Mouse (Mus musculus) 3T3-L1 (cell line): ENCODE measurements around the gene 4931428F04Rik.

Experiments
- DNase-seq: peaks from one replicate; pipeline ENCODE4 v3.0.0-alpha.2; 2015; ENCODE audit warnings: low read depth, low spot score

4931428F04Rik gene

DNA sequence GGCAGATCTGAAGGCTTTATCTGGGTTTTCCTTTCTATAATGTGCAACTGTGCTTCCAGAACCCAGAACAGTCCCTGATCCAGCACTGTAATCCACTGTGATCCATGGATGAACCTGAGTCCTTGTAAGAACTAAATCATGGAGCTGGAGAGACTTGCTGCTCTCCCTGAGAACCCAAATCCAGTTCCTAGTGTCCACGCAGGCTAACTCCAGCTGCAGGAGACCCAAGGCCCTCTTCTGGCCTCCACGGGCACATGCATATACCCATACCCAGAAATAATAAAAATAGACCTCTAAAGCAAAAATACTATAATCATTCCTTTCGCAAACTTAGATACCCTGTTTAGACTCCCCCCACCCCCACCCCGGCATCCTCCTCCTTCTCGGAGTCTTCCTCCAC, 1.4 kb downstream of the 4931428F04Rik start:
- peak; percentile 72 for DNase-seq

DNA sequence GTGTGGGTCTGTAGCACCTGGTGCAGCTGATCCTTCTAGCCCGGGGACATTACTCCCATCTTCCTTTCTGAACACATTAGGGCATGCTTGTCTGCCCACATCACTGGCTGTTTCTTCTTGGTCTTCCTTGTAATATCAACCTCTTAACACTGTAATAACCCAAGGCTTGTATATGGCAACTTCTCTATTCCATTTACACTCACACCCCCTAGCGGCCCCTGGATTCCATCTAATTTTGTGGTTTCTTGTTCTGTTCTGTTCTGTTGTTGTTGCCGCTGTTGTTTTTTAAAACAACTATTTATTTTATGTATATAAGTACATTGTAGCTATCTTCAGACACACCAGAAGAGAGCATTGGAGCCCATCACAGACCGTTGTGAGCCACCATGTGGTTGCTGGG, 2.8 kb downstream of the 4931428F04Rik start:
- peak; percentile 61 for DNase-seq

DNA sequence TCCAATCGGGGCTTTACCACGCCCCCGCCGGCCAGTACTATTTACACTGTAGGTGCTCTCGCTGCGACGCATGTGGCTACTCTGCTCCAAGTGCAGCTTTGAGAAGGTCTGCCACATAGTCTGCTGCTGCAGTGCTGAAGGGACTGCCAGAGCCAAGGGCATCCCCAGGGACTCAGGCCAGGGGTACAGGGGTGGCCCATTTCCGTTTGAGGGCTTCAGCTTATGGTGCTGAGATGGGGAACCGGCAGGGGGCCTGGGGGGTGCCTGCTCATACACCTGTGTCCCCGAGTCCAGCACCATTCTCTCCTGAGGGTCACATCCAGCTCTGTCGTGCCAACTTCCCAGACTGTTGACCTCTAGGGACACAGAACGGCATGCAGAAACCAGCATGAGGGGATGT, 4.2 kb downstream of the 4931428F04Rik start:
- DNase-seq = no peak

- peak; percentile 45 for DNase-seq
Measured at GRCm38 (mm10) chr8:105283074-105283473, 6.6 kb downstream of the 4931428F04Rik start.

GRCm38 (mm10) chr8:105282239-105282638, 7.4 kb downstream of the 4931428F04Rik start:
- DNase-seq = no peak

GRCm38 (mm10) chr8:105281821-105282220, 7.8 kb downstream of the 4931428F04Rik start:
- no peak for DNase-seq

DNA sequence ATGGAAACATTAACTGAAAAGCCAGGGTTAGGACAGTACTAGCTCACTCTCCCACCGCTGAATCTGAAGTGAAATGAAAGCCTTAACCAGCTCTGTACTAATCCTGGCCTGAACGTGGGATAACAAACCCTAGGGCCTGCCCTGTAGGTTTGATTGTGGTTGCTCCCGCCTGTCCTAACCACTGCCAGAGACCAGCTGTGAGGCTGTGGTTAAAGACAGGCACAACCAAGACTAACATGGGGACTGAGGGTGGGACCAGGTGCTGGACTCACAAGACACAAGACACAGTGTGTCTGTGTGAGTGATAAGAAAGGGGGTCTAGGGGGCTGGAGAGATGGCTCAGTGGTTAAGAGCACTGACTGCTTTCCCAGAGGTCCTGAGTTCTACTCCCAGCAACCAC, 9.1 kb downstream of the 4931428F04Rik start:
- no peak for DNase-seq

DNA sequence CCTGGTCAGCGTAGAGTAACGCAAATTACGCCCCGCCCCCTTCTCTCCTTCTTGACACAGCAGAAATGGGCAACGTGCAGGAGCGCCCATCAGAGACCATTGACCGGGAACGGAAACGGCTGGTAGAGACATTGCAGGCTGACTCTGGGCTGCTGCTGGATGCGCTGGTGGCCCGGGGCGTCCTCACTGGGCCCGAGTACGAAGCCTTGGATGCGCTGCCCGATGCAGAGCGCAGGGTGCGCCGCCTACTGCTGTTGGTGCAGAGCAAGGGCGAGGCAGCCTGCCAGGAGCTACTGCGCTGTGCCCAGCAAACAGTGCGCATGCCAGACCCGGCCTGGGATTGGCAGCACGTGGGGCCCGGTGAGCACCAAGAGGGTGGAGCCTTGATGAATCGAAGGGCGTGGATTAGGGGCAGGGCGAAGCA, 10.7 kb downstream of the 4931428F04Rik start:
- DNase-seq = no peak

GRCm38 (mm10) chr8:105276292-105277120, 13.2 kb downstream of the 4931428F04Rik start:
- no peak for DNase-seq

DNA sequence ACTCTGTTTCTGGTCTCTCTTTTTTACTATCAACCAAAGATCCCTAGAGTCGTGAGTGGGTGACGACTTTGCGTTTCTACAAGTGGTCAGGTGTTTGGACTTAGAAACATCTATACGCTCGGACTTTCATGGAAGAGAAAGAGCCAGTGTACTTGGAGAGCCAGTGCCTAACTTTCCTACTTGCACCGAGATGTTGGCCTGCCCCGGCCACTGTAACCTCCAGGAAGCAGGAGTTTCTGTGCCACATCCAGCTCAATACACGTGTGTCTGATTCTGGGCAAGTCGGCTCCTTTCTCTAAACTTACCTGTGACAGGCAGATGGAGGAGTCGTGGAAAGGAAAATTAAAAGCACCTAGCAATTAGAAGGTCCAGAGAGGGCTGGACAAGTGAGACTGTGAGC, 13.8 kb downstream of the 4931428F04Rik start, which contains the start of gene Nol3:
Gene Nol3 (plus strand): TSS at position 301 of the 400 bp plus-strand sequence.
- no peak for DNase-seq

GRCm38 (mm10) chr8:105275387-105275786, 14.3 kb downstream of the 4931428F04Rik start:
- no peak for DNase-seq

DNA sequence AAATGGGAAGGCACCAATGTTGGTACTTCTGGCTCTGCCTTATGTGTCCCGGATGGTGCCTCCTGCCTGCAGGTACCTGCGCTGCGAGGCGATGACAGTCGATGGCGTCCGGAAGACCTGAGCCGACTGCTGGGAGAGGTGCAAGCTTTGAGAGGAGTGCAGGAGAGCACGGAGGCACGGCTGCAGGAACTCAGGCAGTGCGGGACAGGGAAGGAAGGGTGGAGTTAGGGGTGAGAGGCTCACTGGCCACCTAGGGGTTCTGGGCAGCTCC, 18.8 kb downstream of the 4931428F04Rik start:
- DNase-seq = no peak

- no peak for DNase-seq
Measured at GRCm38 (mm10) chr8:105270101-105270915, 19.4 kb downstream of the 4931428F04Rik start.

GRCm38 (mm10) chr8:105269461-105269947, 20.2 kb downstream of the 4931428F04Rik start, which contains the start of gene Hsf4:
Gene Hsf4 (plus strand): TSS chr8:105269801.
- DNase-seq = no peak

DNA sequence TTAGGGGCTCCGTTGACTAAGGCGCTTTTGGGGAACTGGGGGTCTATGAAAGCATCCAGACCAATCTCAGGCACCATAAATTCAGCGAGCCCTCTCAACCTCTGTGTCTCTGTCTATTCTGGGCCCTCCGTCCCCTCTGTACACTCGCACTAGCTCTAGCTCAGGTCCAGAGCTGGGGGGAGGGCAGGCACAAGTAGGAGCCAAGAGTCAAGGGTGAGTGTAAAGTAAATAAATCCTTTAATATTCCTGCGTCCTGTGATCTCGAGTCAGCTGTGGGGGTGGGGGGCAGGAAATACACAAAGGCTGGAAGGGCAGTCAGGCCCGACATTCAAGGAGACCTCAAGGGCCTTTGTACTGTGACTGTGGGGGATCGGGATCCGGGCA, 20.6 kb downstream of the 4931428F04Rik start:
- no peak for DNase-seq

DNA sequence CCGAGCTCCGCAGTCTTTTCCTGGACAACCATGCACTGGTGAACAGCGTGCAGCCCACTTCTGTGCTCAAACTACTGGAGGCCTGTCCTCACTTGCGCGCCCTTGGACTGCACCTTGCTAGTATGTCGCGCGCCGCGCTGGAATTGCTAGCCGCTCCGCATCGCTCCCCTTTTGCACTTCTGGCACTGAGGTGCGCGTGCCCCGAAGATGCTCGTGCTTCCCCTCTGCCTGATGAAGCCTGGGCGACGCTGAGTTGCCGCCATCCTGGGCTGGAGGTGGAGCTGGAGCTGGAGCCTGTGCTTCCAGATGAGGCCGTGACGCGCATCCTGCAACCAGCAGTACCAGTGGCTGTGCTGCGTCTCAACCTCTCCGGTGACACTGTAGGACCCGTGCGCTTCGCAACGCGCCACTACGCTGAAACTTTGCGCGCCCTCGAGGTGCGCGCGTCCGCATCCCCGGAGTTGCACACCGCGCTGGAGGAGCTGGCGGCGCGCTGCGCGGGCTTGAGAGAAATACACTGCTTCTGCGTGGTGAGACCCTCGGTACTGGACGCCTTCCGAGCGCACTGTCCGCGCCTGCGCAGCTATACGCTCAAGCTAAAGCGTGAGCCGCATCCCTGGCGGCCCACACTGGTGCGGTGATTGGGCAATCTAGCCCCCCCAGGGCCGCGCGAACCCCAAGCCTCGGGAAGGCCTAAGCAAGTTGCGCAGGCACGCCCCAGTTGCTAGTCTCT, 21.2 kb downstream of the 4931428F04Rik start:
- no peak for DNase-seq

DNA sequence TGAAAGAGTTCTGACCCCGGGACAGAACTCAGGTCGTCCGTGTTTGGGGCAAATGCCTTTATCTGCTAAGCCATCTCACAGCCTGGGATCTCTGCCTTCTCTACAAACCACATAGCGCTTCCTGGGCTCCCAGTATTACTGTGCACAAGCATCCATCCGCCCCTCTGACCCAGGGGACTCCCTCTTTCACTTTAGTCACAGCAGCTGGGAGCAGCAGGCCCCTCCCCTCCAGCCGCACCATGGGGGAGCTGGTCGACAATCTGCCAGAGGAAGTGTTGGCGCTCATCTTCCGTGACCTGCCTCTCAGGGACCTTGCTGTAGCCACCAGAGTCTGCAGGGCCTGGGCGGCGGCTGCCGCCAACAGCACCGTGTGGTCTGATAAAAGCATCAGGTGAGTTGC, 22.9 kb downstream of the 4931428F04Rik start:
- DNase-seq = no peak

GRCm38 (mm10) chr8:105265128-105265527, 24.5 kb downstream of the 4931428F04Rik start:
- peak; percentile 82 for DNase-seq

GRCm38 (mm10) chr8:105264024-105264982, 25.4 kb downstream of the 4931428F04Rik start, which contains the start of the genes Tradd and Fbxl8:
Gene Tradd (minus strand): TSS chr8:105264609.
Gene Fbxl8 (plus strand): TSS chr8:105264648.
- peak; percentile 83 for DNase-seq

DNA sequence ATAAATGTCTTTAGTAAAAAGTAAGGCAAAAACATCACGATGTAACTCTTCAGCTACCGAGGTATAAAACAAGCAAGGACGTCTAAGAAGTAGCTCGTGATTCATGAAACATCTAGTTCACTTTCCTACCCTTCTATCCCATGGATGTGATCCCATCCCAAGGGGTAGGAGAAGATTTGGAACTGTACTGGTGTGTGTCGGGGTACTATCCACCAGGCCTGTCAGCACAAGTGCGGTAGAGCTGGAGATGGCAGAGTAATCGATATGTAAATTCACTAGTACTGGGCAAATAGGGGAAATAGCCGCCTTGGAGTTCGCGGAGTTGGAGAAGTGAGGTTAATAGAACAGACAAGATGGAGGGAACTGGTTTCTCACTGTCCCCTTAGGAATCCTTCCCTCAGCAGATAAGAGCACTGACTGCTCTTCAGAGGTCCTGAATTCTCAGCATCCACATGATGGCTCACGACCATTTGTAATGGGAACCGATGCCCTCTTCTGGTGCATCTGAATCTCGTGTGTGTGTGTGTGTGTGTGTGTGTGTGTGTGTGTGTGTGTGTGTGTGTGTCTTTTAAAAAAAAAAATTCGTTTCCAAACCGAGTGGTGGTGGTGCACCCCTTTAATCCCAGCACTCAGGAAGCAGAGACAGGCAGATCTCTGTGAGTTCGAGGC, 26.3 kb downstream of the 4931428F04Rik start:
- DNase-seq = peak; percentile 49
